Mouse (Mus musculus) ovary, postnatal 14 days (tissue): ENCODE measurements around the gene Dcxr.
A peak's percentile ranks its signal among the peaks of the same experiment; 100 is the strongest.
"Not testable (repeated sequence)": the region's sequence is repeated elsewhere in the genome, so short reads cannot be mapped to it uniquely, and the experiment has no call there.

Source experiments
- DNase-seq: peaks from one replicate; pipeline ENCODE4 v3.0.0; 2022; ENCODE audit warnings: low spot score

Gene Dcxr

DNA sequence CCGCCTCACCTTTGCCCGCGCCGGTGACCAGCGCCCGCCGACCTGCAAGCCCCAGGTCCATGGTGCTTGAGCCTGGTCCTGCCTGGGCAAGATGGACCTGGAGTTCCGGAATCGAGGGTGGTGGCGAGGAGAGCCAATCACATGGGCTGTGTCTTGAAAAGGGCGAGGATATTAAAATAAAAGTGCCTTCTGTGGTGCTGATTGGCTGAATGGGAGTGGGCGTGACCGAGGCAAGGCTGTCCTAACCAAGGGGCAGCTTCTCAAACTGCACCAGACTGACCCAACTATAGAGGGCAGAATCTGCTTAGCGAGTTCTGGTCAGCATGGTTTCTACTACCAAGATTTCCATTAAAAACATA, at the start of gene Dcxr:
Gene Dcxr (minus strand): TSS at position 113 of the 359 bp plus-strand sequence.
- DNase-seq, result peak; percentile 71

DNA sequence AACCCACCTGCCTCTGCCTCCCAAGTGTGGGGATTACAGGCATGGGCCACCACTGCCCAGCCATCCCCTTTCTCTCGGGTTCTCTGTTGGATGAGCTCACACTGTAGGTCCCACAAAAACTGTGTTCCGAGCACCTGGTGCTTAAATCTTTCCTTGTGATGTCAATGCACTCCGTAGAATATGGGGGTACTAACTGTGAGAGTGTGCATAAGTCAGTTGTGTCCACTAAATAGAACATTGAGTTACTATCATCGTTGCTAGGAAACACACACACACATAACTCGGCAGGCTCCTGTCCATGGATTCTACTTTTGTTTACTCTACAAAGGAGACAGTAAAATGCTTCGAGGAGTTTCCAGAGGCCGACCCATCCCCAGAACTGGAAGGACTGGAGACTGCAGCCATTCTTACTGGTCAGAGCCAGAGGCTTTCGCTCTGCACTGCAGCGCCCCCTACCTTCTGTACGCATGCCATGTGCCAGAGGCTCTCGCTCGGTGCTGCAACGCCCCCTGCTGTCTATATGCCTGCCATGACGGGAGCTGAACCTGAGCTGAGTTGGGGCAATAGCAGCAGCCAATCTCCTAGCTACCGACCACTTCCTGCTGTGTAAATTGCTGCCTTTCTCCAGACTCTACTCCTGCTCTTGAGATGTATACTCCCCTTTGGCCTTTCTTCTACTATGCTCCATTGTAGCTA, 48.8 kb upstream of the Dcxr start:
- peak; percentile 98 for DNase-seq

DNA sequence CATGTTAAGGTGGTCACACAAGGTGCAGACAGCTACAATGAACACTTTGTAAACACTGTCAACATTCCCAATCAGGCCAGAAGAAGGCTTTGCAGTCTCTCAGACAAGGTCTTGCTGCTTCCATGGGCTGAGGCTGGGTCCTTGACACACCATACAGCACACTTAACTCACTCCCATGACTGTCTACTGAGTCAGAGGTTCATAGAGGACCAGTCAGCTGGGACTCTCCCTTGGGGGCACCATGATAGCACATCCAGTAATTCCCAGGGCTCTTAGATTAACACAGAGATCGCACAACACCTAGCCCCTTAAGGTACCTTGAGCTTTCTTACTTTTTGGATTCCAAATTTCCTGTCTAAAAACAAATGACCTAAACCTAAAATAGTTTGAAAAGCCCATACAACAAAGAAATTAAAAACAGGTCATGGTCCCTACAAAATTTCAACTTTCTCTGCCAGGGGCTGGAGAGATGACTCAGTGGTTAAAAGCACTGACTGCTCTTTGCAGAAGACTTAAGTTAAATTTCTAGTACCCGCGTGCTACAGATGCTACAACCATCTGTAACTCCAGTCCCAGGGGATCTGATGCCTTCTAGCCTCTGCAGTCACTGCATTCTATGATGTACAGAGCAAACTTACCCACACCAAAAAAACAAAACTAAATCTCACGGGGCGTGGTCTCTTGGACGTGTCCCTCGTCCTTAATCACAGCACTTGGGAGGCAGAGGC, 46.5 kb upstream of the Dcxr start:
- no peak for DNase-seq

DNA sequence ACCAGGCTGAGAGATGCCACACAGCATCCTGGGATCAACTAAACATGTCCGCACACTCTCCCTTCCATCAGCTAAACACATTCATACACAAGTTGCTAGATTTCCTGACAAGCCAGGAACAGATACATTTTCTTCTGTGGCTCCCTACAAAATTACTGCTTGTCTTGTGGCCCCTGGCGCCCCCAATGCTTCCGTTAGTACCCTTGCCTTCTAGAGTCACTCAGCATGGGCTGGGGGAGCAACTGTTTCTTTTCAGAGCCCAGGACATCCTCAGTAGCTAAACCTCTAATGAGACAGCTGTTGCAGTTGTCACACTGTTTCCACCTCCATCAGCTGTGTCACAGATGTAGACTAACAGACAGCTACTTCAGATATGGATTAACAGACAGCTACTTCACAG, 45.7 kb upstream of the Dcxr start:
- no peak for DNase-seq

DNA sequence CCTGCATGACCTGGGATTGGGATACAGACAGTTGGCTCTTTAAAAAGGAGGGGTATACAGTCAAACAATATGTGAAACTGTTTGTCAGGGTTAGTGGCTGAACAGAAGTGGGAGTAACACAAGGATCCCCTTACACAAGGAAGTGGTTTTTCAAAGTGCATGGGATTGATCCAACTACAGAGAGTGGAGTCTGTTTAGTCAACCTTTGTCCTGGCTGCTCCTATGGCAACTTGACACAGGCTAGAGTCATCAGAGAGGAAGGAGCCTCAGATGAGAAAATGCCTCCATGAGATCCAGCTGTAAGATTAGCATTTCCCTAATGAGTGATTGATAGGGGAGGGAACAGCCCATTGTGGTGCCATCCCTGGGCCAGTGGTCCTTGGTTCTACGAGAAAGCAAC, 41.1 kb upstream of the Dcxr start:
- no peak for DNase-seq

DNA sequence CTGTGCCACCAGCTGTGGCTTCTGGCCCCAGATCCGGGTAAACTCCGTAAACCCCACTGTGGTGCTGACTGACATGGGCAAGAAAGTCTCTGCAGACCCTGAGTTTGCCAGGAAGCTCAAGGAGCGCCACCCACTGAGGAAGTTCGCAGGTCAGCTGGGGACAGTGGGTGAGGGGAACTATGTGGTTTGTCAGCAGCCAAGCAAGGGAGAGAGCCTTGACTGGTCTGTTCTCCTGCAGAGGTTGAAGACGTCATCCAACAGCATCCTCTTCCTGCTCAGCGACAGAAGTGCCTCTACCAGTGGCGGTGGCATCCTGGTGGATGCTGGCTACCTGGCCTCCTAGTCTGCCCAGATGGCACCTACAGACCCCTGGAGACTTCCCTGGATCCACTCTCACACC, 39.9 kb upstream of the Dcxr start:
- DNase-seq, result not testable (repeated sequence)

DNA sequence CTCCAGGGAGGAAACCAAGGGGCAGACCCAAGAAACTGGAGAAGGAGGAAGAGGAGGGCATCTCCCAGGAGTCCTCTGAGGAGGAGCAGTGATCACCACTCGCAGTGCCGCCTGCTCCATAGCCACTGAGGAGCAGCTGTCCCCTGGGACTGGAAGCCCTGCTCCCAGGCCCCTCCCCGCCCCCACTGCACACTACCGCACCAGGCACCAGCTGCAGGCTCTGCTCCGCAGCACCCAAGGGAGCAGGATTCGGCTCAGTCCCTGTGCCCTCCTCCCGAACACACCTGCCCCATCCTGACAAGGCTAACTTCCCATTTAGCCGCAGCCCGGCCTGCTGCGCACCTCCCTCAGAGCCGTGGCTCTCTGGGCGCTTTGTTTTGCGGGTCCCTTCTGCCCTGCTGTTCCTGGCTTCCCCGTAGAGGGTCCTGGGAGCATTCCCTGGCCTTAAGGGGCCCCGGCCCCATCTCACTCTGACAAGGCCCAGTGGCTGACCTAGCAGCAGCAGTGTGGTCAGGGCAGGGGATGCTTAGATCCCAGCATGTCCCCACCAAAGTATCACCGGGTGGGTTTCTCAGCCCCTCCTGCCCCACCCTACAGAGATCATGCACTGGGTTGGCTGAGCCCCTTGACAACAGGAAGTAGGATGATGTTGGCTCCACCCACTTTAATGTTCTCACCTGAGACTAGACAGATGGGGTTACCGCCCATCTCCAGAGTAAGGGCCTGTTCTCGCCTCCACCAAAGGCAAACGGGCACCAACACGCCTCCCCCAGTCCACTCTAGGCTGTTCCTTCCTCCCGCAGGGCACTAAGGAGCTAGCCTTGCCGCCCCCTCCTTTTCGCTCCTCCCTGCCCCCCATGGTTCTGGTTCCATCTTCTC, 36.3 kb upstream of the Dcxr start:
- DNase-seq, result not testable (repeated sequence)

DNA sequence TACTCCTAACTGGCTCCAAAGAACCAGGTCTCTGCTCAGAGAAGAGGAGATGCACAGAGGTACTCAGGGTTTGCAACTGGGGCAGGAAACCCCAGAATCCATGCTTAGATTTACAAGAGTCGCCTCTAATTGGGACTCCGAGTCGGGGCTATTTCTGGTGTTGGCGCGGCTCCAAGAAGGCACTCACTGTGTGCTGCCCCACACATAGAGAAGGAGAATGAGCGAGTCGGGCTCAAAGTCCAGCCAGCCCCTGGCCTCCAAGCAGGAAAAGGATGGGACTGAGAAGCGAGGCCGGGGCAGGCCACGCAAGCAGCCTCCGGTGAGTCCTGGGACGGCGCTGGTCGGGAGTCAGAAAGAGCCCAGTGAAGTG, 35.6 kb upstream of the Dcxr start, which contains the start of gene Hmga1b:
Gene Hmga1b (plus strand): TSS at position 123 of the 370 bp plus-strand sequence.
- not testable (repeated sequence) for DNase-seq

DNA sequence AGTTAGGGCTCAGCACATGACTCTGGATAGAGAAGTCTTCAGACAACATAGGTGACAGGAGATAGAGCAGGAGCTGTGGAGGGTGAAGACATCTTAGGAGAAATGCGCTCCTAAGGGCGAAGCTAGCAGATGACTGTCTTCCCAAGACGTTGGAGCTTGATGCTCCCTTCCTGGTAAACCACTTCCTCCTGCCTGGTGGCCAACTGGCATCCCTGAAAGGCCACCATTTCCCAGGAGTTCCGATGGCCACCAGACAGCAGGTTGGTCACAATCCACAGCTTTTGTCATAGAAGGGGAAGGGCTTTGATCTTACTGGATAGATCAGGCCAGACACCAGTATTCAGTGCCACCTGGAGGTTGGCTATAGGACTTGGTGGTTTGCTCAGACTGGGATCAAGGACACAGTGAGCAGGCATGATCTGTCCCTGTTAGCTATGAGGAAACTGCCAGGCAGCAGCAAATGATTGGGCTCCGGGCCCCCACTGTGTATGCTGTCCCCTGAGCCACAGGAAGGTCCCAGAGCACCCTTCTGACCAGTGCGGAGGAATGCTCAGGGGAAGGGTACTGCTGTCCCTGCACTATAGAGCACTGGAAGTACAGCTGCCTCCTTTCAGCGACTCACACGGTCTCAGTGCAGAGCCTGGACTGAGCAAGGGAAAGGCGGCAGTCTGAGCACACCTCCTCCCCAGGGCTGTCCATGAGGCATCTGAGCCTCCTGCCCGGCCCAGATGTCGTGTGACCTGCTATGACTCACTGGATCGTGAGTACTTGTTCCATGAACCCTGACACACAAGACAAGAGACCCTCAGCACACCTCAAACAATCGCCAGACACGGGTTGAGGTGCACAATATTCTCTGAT, 35.0 kb upstream of the Dcxr start:
- DNase-seq, result no peak

DNA sequence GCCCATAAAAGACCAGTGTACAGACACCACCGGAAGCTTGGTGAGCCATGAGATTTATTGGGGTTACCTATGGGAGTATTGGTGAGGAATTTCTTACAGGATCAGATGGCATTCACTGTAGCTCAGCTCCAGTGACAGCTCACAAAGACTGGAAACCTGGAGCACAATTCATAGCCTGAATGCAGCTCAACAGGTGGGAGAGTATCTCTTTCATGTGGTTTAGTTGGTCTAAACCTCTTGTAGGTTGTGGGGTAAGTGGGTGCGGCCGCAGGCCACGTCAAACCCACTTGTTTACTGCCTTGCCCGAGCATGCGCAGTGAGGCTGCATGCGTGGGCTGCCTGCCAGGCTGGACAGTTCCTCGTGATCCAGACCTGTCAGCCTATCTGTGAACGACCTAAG, 33.2 kb upstream of the Dcxr start:
- no peak for DNase-seq

DNA sequence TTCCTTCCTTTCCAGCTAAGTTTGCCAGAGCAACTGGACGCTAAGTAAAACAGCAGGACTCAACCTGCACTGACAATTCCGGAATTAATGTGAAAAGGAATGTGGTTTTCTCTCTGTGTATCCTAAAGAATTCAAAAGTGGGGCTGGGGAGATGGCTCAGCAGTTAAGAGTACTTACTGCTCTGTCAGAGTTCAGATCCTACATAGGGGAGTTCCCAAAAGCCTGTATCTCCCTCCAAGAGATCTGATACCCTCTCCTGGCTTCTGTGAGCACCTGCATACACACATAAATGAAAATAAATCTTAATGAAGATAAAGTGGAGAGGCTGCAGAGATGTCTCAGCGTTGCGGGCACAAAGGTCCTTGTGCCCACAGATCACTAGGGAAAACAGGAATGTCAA, 24.5 kb upstream of the Dcxr start:
- DNase-seq, result no peak

DNA sequence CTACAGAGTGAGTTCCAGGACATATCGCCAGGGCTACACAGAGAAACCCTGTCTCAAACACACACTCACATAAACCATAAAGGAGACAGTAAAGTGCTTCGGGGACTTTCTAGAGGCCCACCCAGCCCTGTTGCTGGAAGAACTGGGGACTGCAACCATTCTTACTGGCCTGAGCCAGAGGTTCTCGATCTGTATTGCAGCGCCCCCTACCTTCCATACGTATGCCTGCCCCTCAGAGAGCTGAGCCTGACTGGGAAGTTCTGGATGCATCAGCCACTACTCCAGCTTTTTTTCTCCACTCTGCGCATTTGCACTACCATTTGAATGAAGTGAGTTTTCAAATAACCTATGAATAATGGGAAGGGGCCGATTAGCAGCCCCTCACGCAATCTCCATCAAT, 22.3 kb upstream of the Dcxr start:
- DNase-seq, result no peak

DNA sequence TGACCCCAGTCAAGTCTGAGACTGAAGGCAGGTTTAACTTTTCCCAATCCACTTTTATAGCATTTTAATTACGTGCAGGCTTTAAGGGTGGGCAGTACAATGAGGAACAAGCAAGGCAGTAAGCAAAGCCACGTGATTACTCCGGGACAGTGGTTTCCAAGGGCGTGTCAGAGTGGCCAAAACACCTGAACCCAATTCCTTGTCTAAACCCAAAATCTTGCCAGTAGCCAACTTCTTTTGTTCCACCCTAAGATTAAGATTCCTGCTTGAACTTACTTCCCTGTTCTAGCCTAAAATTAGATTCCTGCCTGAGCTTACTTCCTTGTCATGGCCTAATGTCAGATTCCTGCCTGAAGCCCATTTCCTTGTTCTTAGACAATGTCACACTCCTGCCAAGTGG, 20.9 kb upstream of the Dcxr start:
- DNase-seq, result no peak

DNA sequence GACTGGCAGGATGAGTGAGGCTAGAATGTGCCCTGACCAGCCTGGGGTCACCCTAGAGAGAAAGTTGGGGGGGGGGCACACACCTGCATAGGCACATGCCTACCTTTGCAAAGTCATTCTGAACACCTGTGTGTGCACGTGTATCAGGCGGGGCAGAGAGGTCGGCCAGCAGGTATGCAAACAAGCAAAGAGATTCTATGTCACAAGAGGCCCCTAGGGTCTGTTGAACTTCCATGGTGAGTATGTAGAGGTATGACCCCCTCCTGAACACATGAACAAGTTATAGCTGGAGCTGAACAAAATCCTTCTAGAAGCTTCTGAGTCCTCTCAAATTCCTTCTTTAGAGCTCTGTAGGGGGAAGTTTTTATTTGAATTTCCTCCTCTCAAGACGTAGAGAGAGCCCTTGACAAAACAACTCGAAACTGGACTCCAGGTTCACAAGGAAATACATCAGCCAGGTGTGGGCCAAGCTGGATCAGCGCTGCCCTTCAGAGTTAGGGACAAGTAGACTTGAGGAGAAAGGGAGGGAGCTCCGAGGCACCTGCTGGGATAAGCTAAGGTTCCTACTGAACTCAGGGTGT, 17.1 kb upstream of the Dcxr start:
- no peak for DNase-seq

DNA sequence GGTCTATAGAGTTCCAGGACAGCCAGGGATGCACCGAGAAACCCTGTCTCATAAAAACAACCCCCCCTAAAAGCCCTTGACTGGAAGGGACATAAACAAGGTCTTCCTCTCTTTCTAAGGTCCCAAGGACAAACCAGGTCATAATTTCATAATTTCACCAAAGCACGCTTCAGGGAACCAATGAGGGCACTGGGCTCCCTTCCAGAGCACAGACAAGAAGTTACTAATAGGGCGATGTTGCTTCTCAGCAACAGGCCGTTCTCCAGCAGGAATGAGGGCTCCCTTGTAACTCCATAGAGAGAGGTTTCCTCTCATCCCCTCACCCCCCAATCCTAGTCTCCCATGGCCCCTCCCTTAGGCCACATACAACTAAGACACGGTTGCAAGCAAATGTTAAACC, 13.9 kb upstream of the Dcxr start:
- no peak for DNase-seq

DNA sequence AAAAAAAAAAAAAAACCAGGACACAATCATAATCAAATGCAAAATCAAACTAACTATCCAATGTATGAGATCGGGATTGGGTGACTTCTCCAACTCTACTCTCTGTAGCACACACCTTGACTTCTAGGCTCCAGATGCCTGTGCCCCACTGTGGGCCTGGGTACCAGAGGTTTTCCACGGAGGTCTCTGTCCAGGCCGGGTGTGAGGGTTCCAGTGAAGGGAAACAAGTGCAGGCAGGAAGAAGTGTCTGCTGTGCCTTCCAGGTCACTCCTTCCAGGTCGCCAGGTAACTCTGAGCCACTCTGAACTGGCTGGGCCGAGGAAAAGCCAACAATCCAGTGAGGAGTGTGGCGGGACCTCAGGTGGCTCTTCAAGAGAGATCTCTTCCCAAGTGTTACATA, 9.3 kb upstream of the Dcxr start:
- no peak for DNase-seq

DNA sequence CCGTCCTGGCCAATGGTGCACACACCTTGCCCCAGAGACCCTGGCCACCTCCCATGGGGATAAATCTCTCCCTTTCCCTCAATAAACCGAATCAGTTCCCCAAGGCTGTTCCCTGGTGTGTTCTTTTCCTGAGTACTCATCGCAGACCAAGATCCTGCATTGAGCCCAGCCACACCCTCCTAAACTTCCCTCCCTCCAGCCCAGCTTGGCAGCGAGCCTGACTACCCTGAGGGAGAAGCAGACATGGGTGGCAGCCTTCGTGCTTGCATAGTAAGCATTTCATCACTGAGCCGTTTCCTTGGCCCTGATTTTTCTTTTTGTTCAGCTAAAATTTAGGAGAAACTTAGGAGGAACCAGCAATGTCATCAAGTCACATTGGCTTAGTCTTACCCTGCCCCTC, 6.4 kb upstream of the Dcxr start:
- no peak for DNase-seq

DNA sequence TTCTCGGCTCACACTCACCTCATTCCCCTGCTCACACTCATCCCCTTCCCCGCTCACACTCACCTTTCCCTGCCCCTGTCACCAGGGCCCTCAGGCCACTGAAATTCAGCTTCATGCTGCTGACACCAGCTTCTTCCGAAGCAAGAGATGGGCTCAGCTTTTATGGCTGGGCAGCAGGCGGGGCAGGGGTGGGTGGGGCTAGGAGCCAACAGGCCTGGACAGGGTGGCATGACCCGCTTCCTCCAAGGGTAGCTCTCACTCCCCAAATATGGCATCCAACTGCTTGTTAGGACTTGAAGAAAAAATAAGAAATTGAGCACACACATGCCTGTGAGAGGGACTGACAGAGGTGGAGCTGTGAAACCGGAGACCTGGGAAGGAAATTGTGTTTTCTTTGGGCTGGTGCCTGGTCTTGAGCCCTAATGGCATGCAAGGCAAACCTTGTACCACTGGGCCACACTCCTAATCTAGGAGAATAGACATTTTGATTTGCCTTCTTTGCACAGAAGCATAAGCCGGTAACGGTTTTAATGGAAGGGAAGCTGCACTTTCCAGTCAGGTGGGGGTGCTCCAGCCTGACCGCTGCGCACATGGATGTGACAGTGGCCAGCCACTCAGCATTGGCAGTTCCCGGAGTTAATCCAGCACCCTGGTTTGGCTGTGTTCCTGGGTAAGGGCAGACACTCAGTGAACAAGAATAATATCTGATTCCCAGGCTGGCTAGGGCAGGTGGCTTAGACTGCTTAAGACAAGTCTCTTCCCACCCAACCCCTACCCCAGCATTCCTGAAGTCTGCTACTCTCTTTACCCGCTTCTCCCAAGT, 5.0 kb upstream of the Dcxr start, which contains the start of gene Cbr2:
Gene Cbr2 (minus strand): TSS at position 257 of the 823 bp plus-strand sequence.
- no peak for DNase-seq

DNA sequence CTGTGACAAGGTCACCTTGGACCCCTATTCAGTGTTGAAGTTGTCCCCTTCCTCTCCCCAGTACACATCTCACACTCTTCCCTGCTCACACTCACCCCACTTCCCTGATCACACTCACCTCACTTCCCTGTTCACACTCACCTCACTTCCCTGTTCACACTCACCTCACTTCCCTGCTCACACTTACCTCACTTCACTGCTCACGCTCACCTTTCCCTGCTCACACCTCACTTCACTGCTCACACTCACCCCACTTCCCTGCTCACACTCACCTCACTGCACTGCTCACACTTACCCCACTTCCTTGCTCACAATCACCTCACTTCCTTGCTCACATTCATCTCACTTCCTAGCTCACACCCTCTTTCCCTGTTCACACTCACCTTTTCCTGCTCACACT, 4.3 kb upstream of the Dcxr start:
- DNase-seq, result no peak

DNA sequence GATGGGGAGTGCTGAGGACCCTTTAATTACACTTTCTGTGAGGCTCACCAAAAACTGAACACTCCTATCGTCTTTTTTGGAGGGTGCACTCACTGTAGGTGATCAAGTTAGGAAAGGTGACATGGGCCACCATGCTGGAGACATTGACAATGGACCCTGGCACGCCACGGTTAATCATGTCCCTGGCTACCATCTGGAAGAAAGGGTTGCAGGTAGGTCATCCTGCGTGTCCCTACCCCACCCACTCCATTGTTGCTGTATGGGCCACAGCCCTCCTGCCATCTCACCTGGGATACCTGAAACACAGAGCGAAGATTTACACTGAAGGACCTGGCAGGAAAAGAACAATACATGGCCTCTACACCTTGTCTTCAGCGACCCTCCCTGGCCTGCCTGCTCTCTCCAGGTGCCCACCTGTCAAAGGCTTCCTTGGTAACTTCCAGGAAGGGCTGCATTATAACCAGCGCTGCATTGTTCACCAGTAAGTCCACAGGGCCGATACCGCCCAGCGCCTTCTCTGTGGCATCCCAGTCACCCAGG, 3.3 kb upstream of the Dcxr start:
- DNase-seq, result no peak
